Mouse (Mus musculus): ENCODE measurements around the gene Hoxc6.

DNA sequence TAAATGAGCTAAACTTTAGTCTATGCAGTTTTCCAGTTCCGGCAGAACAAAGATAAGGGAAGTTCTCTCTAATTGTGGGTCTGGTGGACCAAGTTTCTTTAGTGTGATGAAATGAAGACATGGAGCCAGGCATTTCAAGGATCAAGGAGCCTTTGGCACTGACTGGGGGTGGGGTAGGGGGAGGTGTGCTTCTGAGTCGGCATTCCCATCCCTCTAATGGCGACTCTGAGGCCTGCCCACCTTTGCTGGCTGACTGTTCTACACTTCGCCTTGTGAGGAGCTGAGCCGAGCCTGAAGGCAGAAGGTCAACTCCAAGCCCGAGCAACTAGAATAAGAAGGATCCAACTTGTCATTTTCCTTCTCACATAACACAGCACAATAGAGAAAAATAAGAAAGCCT is 36.3 kb upstream of the Hoxc6 start:
- TF ChIP-seq CTCF (IDR thresholded peaks at IDR 0.05; ENCODE audit: low read depth, low read length) (no peak), GATA1 (IDR thresholded peaks at IDR 0.05; ENCODE audit: borderline replicate concordance, low read length) (no peak), POLR2AphosphoS5 (IDR thresholded peaks at IDR 0.05; ENCODE audit: insufficient replicate concordance, low read depth, low read length) (no peak), TAL1 (conservative IDR thresholded peaks at IDR 0.05; ENCODE audit: low read depth, low read length) (no peak), GATA2 (IDR thresholded peaks at IDR 0.05; ENCODE audit: borderline replicate concordance, low read depth, low read length) (no peak)
